Mouse (Mus musculus) heart, postnatal 0 days (tissue): ENCODE results near the gene Tbc1d9b. TPM values are rescaled to one million over a fixed set of nuclear protein-coding genes. Genes with fewer than 3 reads are reported as not detected.

Experiments
- ATAC-seq: fragments of 200-750 bp; cut with Nextera tagmentation; 2 replicates; pipeline ENCODE4 v1.8.0; 2017; ENCODE audit warnings: low read depth, moderate number of reproducible peaks, moderate library complexity; ENCODE audit not compliant: insufficient read depth
- DNase-seq: peaks from one replicate; pipeline ENCODE4 v3.0.0-alpha.2; 2016; ENCODE audit warnings: low spot score
- H3K27ac ChIP-seq: fragments of 300-500 bp; sonication (generic); 2 replicates; pipeline ENCODE4 v1.5.1; 2014; ENCODE audit warnings: low read depth, mild to moderate bottlenecking
- H3K27me3 ChIP-seq: fragments of 300-500 bp; sonication (generic); 2 replicates; pipeline ENCODE4 v1.6.1; 2014; ENCODE audit warnings: low read length, mixed read lengths; ENCODE audit not compliant: control insufficient read depth, insufficient read depth
- H3K36me3 ChIP-seq: fragments of 300-500 bp; sonication (generic); replicated peaks from 2 replicates; pipeline ENCODE4 v1.6.1; 2014; ENCODE audit warnings: low read length, mixed read lengths; ENCODE audit not compliant: control insufficient read depth, insufficient read depth
- H3K4me1 ChIP-seq: fragments of 300-500 bp; sonication (generic); 2 replicates; pipeline ENCODE4 v1.6.1; 2014; ENCODE audit warnings: antibody characterized with exemption; ENCODE audit not compliant: control insufficient read depth, insufficient read depth
- H3K4me2 ChIP-seq: fragments of 300-500 bp; sonication (generic); 2 replicates; pipeline ENCODE4 v1.6.1; 2014; ENCODE audit warnings: low read depth, mild to moderate bottlenecking, low read length, moderate library complexity
- H3K4me3 ChIP-seq: fragments of 300-500 bp; sonication (generic); 2 replicates; pipeline ENCODE4 v1.5.1; 2014; ENCODE audit warnings: low read depth, low read length
- H3K9ac ChIP-seq: fragments of 300-500 bp; sonication (generic); replicated peaks from 2 replicates; pipeline ENCODE4 v1.6.1; 2014; ENCODE audit warnings: low read depth, low read length, mixed read lengths
- H3K9me3 ChIP-seq: fragments of 300-500 bp; sonication (generic); replicated peaks from 2 replicates; pipeline ENCODE4 v1.6.1; 2016; ENCODE audit warnings: low read length; ENCODE audit not compliant: control insufficient read depth
- CTCF ChIP-seq: IDR thresholded peaks from 2 replicates; pipeline ENCODE4 v1.5.1; 2016; ENCODE audit warnings: antibody characterized with exemption, control low read depth, low read depth
- EP300 ChIP-seq: IDR thresholded peaks from 2 replicates; pipeline ENCODE4 v1.6.1; 2016; ENCODE audit warnings: antibody characterized with exemption, low read depth
- WGBS: fragments of 180-500 bp; shearing (Covaris S2); extraction: QIAGEN DNeasy Blood & Tissue Kit; methylation state at CpG from one replicate; pipeline ENCODE4 v1.1.7; 2014; 5-methylcytosine and 5-hydroxymethylcytosine counted together
- polyA plus RNA-seq: library from polyadenylated mRNA; unstranded; fragments of >200 nt; fragmentation: Nextera tagmentation; extraction: Ambion mirVana; gene quantifications from 2 replicates; pipeline ENCODE4 v1.2.1, GENCODE M21; 2015
- total RNA-seq: library from RNA; depleted of rRNA; stranded (reverse); fragments of >200 nt; gene quantifications from 2 replicates; pipeline ENCODE4 v1.2.3, GENCODE M21; 2014; ENCODE audit warnings: low replicate concordance

Gene Tbc1d9b
- total and polyA plus RNA-seq, 2 experiments from 2014 or later, result 18.4 to 37.6 TPM

DNA sequence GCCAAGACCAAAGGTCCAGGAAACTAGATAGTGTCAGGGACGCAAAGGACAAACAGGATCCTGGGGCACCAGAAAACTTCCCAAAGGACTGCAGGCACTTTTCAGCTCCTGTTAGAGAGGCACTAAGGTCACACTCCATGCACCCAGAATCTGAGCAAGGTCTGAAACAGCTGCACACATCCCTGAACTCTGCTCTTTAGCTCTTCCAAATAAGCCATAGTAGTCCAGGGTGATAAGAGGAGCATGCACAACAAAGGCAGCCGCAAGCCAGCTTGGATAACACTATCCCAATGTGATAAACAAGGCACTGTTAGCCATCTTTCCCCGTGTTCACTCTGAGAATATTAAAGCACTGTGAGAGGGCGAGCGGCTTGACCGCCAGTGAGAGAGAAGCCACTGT, 27.2 kb upstream of the Tbc1d9b start:
- H3K4me3 ChIP-seq, result no peak overlapping the region
- DNase-seq (no peak), ATAC-seq (no peak)
- no peak overlapping the region for H3K27ac ChIP-seq
- TF ChIP-seq CTCF, result no peak
- TF ChIP-seq EP300, result no peak
- WGBS, result 70% methylated on average over 6 of the region's 6 CpGs
- H3K4me2 ChIP-seq, result no peak overlapping the region
- peaks cover 4% of the 10 kb centered on the region; the same call in 1 of the 2 replicates for H3K36me3 ChIP-seq
- H3K9ac ChIP-seq, result no peak overlapping the region
- H3K27me3 ChIP-seq, result no peaks in the 10 kb centered on the region
- no peaks in the 10 kb centered on the region for H3K9me3 ChIP-seq
- H3K4me1 ChIP-seq, result peaks cover 15% of the 10 kb centered on the region

DNA sequence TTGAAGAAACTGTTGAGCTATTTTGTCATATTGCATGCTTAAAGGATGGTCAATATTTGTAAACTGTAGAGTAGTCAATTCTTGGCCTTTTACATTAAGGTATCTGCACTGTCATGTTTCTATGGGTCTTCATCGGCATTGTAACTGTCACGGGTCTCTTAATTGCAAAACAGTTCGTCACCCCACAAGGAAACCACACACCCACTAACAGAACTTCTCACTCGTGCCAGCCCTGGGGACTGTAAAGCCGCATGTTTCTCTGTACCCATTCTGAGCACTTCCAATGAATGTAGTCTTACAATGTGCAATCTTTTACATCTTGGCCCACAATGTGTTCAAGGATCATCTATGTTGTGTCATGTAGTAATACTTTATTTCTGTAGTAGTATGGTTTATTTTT, 26.0 kb upstream of the Tbc1d9b start:
- peaks cover 4% of the 10 kb centered on the region for H3K36me3 ChIP-seq
- DNase-seq (no peak), ATAC-seq (no peak)
- no peak overlapping the region for H3K4me3 ChIP-seq
- H3K4me1 ChIP-seq, result peaks cover 15% of the 10 kb centered on the region
- H3K4me2 ChIP-seq, result no peak overlapping the region
- H3K9ac ChIP-seq, result no peak overlapping the region
- no peak overlapping the region for H3K27ac ChIP-seq
- H3K9me3 ChIP-seq, result no peaks in the 10 kb centered on the region
- WGBS, result 90% methylated on average over 5 of the region's 5 CpGs
- TF ChIP-seq CTCF (no peak), EP300 (no peak)
- no peaks in the 10 kb centered on the region for H3K27me3 ChIP-seq

DNA sequence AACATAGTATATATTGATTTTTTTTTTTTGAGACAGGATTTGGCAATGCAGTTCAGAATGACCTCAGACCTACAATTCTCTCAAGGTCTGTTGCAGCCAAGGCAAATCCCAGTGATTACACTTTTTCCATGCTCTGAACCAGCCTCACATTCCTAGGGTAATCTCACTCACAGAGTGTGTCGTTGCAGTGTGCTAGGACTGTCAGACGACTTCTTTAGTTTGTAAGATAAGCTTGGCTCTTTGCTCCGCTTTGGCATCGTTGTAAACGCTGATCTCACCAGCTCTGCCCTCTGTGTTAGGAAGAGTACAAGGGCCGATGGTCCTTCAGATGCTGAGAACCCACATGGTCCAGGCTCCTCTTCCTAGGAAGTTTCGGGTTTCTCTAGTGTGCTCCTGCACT, 25.2 kb upstream of the Tbc1d9b start:
- peaks cover 4% of the 10 kb centered on the region for H3K36me3 ChIP-seq
- DNase-seq (peak; percentile 66), ATAC-seq (peak; percentile 61)
- H3K27ac ChIP-seq, result no peak overlapping the region
- WGBS, result 29% methylated on average over 7 of the region's 7 CpGs
- no peak overlapping the region for H3K4me3 ChIP-seq
- H3K4me1 ChIP-seq, result peaks cover 9% of the 10 kb centered on the region
- H3K27me3 ChIP-seq, result no peaks in the 10 kb centered on the region
- H3K9me3 ChIP-seq, result no peaks in the 10 kb centered on the region
- H3K4me2 ChIP-seq, result no peak overlapping the region
- TF ChIP-seq EP300 (no peak), CTCF (no peak)
- H3K9ac ChIP-seq, result no peak overlapping the region

DNA sequence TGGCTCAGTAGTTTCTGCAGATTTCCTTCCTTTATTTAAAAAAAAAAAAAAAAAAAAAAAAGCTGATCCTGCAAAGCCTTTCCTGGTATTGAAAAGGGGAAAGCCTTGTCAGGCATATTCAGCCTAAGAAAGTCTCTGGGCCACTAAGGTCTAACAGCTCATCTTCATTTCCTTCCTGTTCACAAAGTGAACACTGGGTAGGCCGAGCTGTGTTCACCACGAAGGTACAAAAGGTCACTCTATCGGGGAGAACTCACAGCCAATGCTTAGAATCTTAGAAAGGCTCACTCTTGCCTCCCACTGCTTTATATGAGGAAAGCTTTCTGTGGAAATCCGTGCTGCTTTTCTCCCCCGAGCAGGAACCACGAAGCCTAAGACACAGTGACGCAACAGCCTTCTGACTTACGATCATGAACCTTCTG, 22.4 kb upstream of the Tbc1d9b start:
- no peak overlapping the region for H3K4me3 ChIP-seq
- H3K9me3 ChIP-seq, result no peaks in the 10 kb centered on the region
- peak overlapping the region; percentile 69 for H3K27ac ChIP-seq
- H3K36me3 ChIP-seq, result peaks cover 4% of the 10 kb centered on the region
- peak; percentile 20 for DNase-seq
- 62% methylated on average over 8 of the region's 8 CpGs for WGBS
- peaks cover 9% of the 10 kb centered on the region for H3K4me1 ChIP-seq
- H3K9ac ChIP-seq, result no peak overlapping the region
- H3K4me2 ChIP-seq, result no peak overlapping the region
- 0 out of 2 replicates have a peak, but pooled peaks have one; percentile 36 for ATAC-seq
- no peak for TF ChIP-seq CTCF
- no peak for TF ChIP-seq EP300
- H3K27me3 ChIP-seq, result no peaks in the 10 kb centered on the region

DNA sequence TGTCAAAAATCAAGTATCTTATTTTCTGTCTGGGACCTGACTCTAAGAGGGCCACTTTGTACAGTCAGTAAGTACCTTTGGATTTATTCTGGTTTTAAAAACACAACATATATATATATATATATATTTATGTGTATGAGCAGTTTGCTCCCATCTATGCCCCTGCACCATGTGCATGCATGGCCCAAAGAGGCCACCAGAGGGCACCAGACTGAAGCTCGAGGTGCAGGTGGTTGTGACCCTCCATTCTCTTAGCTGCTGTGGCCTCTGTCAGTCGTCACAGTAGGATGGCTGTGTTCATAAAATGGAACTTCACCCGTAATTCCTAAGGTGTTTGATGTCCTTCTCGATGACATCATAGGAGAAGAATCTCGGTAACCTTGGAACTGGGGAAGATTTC, 16.9 kb upstream of the Tbc1d9b start:
- no peak overlapping the region for H3K4me2 ChIP-seq
- no peaks in the 10 kb centered on the region for H3K4me1 ChIP-seq
- H3K9ac ChIP-seq, result no peak overlapping the region
- TF ChIP-seq EP300, result no peak
- TF ChIP-seq CTCF, result peak; percentile 74
- H3K9me3 ChIP-seq, result no peaks in the 10 kb centered on the region
- no peak overlapping the region for H3K4me3 ChIP-seq
- ATAC-seq (peak; percentile 62; the same call in 1 of the 2 replicates), DNase-seq (peak; percentile 54)
- H3K27me3 ChIP-seq, result no peaks in the 10 kb centered on the region
- H3K27ac ChIP-seq, result no peak overlapping the region
- H3K36me3 ChIP-seq, result no peaks in the 10 kb centered on the region; the same call in 1 of the 2 replicates
- WGBS, result 13% methylated on average over 5 of the region's 5 CpGs

DNA sequence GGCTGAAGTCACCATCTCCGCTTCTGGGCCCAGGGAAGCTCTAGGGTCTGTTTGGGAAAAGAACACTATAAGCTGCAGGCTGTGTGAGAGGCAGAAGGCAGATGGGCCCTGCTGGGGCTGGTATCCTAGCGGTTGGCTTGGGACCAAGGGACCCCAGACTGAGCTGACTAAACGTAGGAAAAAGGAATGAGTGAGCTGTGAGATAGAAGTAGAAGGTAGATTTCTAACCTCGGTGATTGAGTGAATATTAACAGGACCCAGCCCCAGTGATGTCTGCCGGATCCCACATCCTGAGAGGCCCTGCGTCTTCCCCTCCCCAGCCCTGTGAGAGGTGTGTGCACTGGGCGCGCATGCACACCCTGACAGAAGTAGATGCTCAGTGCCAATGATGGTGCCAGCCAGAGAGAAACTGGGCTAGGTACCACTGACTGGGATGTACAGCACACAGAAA, 8.5 kb upstream of the Tbc1d9b start:
- TF ChIP-seq CTCF, result no peak
- TF ChIP-seq EP300, result no peak
- H3K9me3 ChIP-seq, result no peaks in the 10 kb centered on the region
- 0 out of 2 replicates have a peak, but pooled peaks cover under 1% of the 10 kb centered on the region for H3K4me1 ChIP-seq
- peaks cover 8% of the 10 kb centered on the region; the same call in 1 of the 2 replicates for H3K36me3 ChIP-seq
- H3K4me2 ChIP-seq, result no peak overlapping the region
- H3K9ac ChIP-seq, result no peak overlapping the region
- ATAC-seq (no peak), DNase-seq (no peak)
- H3K4me3 ChIP-seq, result no peak overlapping the region
- no peak overlapping the region for H3K27ac ChIP-seq
- no peaks in the 10 kb centered on the region for H3K27me3 ChIP-seq
- 89% methylated on average over 8 of the region's 8 CpGs for WGBS
